Mouse (Mus musculus): ENCODE data around the gene Grk3. TPM values are rescaled to one million over a fixed set of nuclear protein-coding genes. Genes with fewer than 3 reads are reported as not detected.

Gene Grk3
- total RNA-seq, 2 experiments from 2014 or later = 71.1 to 83.1 TPM

DNA sequence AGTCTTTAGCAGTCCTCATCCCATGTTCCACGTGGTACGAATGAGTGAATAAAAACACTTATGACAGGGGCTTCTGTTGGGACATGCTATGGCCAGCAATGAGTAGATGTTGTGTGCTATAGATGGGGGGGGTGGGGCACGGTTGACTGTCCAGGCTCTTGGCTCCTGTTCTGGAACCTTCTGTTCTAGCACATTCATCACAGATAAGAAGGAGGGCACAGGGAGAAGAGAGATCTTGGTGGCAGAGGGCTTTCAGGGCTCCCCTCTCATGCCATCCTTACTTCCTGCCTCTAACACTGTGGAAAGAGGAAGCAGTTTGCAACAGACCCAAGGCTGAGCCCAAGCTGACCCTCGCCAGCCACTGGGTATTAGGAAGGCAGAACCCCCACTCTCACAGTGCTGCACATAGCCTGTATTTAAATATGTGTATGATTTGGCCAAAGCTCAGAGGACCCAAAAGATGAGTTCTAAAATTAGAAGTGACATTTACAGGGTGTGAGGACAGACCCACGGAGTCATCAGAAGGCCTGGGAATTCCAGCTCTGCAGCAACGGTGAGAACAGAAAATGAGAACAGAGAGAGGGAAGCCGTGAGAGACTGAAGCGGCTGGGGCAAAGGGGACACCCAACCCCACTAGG lies 6.3 kb downstream of the Grk3 start:
- no peak for DNase-seq (ENCODE audit: low spot score in 2 of 2)

DNA sequence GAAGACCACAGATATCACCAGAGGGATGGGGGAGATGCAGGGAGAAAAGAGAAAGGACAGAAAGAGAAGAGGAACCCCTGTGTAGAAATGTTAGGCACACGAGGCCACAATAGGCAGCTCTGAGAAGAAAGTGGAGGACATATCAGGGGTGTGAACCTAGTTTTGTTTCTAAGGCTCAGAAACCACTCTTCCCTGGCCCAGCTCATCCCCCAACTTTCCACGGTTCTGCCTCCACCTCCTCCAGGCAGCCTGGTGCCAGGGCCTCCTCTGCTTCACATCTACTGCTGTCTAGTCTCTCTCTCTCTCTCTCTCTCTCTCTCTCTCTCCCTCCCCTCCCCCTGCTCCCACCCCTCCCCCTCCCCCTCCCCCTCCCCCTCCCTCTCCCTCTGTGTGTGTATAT lies 7.1 kb downstream of the Grk3 start:
- no peak for DNase-seq (ENCODE audit: low spot score in 2 of 2)

DNA sequence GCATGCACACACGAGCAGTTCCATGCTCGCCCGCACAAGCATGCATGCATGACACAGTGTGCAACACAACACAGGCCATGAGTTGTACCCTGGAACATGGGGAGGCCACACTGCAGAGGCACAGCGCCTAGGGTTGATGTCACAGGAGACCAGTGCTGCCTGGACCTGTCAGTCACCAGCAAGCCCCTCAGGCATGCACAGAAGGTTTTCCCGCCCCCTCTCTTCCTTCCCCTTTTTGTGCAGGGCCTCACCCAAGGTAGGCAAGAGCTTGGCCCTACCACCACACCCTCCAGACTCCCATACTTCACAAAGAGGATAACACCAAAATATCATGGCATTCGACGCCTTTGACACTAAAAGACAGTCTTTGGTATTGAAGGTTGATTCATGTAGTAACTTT lies 8.6 kb downstream of the Grk3 start:
- no peak for DNase-seq (ENCODE audit: low spot score in 2 of 2)

DNA sequence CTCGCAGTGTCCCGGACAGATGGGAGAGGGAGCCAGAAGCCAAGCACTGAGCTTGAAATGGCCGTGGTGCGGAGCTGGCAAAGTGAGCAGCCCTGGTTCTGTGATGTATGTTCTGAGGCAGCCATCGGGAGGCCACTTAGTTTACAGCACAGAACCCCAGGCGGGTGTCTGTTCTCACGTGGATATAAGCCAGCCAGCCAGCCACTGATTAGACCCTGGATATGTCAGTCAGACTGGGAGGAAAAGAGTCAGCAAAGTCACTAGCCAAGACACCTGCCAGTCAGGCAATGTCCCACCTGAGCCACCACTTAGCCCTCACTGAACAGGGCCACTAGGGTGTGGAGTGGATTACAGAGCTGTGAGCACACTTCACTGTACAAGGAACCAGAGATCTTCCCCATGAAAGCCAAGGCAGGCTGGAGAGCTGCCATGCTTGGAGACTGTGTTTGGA lies 9.6 kb downstream of the Grk3 start:
- DNase-seq (ENCODE audit: low spot score in 2 of 2) = no peak

DNA sequence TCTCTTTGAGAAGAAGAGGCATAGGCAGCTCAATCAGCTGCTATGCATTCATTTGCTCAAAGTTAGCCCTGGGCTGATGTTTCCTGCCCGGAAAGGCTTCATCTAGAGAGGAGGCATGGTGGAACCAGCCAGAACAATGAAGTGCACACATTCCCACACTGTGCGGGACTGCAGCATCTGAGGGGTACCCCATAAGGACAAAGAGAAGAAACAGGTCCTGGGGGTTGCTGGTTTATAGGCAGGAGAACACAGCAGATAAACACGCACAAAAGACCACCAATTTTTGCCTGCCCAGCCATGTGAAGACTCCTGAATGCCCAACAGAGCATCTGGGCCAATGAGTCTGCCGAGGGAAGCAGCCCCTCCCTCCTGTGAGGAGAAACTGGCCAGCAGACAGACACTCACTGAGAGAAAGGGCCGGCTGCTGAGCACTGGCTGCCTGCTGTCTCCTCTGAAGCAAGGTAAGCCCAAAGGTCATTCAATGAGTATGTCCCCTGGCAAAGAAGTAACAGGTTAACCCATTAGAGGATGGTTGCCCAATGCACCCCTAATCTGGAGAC lies 12.7 kb downstream of the Grk3 start:
- DNase-seq (ENCODE audit: low spot score in 2 of 2) = no peak

DNA sequence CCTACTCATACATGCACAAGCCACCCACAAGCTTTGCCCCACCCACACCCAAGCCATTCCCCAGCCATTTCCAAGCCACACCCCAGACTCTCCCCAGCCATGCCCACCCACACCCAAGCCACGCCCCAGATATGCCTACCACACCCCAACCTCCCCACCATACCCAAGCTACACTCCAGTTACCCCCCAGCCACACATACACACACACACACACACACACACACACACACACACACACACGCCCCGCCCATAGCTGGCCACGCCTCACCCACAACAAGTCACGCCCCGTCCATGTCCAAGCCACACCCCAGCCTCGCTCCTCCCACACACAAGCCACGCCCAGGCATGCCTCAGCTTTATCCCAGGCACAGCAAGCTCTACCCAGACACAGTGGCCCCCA lies 16.4 kb downstream of the Grk3 start:
- no peak for DNase-seq (ENCODE audit: low spot score in 2 of 2)

DNA sequence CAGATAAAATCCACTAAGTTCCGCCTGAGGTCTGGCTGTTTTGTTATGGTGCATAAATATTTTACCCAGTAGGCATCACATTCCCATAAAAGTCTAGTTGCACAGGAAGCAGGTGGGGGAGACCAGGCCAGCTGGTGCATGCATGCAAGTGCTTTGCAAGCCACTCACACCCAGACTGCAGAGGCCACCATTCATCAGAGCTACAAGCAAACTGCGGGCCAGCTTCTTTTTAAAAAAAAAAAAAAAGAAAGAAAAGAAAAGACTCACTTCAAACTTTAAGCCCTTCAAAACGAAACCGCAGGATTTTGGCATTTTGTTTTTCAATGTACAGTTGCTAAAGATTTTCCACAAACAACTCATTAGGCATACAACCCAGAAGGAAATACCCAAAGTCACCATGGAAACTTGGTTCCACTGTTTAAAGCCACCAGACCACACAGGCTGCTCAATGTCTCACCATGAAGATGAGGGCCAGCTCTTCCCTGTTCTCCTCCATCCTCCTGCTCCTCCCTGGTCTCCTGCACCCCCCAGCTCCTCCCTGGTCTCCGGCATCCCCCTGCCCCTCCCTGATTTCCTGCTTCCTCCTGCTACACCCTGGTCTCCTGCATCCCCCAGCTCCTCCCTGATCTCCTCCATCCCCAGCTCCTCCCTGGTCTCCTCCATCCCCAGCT lies 17.9 kb downstream of the Grk3 start:
- no peak for DNase-seq (ENCODE audit: low spot score in 2 of 2)

DNA sequence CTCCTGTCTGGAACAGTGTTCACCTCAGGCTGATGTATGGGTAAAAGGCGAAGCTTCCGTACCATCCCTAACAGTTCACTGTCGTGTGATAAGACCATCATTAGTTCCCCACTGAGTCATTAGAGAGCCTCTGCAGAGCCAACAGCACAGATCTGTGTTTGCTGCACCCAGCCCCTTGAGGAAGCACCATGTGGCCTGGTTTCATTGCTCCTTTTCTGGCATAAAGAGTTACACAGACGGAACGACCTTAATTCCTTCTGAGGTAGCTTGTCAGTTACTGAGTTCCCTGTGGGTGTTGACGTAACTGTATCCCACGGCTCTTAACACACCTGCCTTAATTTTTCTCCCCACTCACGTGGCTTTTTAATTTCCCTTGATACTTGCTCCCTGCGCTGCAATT lies 24.3 kb downstream of the Grk3 start:
- DNase-seq (ENCODE audit: low spot score in 2 of 2) = no peak

DNA sequence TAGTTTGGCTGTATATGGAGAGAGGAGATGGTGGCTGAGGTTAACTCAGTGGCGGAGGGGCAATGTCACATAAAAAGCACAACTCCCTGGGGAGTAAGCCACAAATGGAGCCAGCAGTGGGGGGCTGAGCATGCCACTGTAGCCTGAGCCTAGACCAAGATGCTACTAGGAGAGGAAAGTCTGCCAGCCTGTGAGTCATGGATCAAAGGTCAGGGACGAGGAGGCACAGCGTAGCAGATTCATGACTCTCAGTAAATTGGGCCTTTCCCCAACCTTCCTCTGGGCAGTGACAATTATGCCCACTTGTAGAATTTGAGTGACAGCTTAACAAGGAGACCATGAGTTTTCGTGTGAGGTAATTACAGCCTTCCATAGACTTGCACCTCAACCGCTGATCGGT lies 33.7 kb downstream of the Grk3 start:
- DNase-seq (ENCODE audit: low spot score in 2 of 2) = no peak

DNA sequence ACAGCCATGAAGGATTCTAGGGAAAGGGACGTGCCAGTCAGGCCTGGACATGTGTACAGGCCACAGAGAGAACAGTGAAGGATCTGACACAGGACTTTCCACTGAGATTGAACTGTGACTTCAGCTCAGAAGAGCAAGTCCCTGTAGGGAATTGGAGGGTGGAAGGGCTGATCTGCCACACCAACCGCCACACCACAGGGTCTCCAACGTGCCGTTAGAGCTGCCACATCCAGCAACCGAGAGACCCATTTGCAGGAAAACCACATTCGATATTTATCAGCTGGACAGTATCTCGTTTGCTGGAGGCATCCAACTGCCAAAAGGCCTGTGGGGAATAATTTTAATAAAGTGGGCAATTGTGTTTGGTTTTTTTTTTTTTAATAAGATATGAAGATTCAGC lies 35.9 kb downstream of the Grk3 start:
- DNase-seq (ENCODE audit: low spot score in 2 of 2) = no peak

DNA sequence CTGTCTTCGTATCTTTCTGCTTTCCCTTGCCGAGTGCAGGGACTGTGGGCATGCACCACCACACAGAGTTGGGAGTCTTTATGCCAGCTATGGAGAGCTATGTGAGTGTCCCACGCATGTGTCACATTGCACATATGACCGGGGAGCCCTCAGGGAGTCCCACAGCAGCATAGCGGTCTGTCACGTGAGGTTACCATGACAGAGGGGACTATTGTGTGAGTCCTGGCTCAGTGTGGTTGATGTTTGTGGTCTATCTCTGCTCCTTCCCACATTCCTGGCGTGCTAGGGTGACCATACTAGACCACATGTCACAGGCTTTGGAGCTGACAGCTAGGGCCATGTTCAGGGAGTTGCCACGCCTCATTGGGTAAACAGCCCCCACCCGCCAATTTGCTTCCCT lies 36.4 kb downstream of the Grk3 start:
- no peak for DNase-seq (ENCODE audit: low spot score in 2 of 2)

DNA sequence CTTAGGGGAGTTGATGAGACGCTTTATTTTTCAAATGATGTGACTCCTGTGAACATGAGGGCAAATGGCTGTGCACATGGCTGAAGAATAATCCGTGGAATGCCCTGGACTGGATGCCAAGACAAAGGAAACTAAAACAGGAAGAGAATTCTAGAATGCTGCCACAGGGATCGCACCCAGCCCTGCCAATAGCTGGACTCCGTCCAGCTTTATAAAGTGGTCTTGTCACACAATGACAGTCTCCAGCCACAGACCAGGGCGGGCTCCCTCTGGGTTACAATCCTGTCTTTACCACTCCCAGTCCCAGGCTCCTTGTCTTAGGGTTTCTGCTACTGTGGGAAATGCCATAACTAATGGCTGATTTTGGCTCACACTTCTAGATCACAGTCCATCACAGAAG lies 38.5 kb downstream of the Grk3 start:
- DNase-seq (ENCODE audit: low spot score in 2 of 2) = no peak

DNA sequence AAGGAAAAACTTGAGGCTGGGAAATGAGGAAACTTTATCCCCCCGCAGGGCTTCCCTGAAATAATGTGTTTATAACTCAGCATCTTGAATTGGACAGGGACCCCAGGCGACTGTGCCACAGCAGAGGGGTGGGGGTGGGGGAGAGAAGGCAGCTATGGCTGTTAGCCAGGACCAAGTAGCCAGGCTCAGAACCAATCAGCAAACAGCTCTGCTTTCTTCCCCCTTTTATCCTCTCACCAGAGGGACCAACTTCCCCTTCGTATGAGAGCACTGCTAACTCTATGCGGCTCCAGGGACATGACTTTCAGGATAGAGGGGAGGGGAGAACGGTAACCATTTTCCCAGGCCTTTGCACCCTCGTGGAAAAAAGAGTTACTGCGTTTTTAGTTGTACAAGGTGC lies 42.0 kb downstream of the Grk3 start:
- no peak for DNase-seq (ENCODE audit: low spot score in 2 of 2)

DNA sequence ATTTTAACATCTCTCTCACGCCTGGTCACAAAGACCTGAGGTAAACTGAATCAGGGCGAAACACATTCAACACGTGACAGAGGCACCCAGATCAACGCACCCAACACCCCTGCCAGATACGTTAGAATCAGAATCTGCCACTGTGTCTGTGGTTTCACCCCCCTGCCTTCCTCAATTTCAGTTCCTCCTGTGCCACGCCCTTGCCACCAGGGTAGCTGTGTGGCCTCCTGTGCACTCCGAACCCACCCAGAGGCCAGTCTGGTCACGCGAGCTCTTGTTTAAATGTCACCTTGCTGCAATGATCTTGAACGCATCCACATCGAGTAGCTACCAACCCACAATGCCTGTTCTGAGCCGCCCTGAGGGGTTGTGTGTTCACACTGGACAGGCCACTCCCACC lies 43.3 kb downstream of the Grk3 start:
- no peak for DNase-seq (ENCODE audit: low spot score in 2 of 2)

DNA sequence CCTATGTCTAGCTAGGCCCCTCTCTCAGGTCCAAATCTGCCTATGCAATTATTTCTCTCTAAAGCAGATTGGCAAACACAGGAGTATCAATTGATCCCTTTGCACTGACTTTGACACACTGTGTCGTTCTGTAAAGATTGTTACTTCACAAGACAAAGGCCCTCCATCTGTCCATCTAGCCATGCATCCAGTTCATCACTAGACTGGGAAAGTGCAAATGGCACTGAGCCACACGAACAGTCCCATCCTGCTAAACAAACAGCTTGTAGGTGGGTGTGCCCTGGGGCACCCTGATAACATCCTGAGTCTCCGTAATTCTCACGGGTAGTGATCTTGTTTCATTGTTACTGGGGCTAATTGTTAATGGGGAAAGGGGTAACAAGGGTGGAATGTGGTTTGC lies 52.1 kb downstream of the Grk3 start:
- DNase-seq (ENCODE audit: low spot score in 2 of 2) = no peak

DNA sequence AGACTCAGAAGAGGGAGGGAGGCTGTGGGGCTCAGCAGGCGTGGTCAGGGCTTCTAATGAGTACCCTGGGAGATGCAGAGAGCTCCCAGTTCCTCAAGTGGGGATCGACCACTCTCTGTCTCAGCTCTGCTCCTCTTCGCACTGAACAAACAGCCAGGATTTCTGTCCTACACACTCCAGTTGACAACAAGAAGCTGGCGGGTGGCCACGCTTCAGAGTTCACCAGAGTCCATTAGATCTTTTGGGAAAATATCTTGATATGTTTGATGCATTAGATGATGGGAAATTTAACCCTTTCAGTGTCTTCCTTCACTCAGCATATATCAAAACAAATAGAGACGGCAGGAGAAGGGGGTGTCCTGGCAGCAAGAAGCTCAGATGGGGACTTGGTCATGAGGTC lies 53.4 kb downstream of the Grk3 start:
- DNase-seq (ENCODE audit: low spot score in 2 of 2) = no peak

DNA sequence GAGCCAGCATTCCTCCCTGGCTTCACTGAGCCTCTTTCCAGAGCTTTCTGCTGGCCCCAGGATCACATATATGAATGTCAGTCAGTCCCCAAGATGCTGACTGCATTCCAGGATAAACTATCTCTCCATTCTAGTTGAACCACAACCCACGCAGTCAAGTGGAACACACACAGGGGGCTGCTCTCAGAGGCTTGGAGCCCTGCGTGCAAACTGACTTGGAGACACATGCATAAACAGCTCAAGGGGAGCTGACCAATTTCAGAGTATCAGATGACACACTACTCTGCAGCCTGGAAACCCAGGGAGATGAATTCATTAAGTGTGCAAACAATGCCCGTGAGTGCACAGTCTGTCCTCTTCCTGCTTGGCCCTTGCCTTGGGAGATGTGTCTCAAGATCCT lies 54.7 kb downstream of the Grk3 start:
- no peak for DNase-seq (ENCODE audit: low spot score in 2 of 2)

DNA sequence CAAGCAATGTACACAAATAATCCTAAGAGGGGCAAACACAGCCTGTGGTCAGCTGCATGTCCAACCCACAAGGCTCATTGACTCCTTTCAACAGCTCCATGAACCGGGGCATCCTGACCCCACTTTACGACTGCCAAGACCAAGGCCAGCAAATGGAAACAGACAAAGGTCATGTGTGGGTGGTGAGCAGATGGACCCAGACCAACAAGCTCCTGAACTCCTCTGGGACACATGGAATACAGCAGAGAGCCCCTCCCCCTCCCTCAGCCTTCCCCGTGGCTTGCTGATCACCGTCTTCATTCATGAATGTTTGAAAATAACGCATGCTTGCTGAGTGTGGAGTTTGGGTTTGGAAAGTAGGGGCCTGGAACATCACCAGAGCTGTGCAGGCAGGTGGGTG lies 57.3 kb downstream of the Grk3 start:
- DNase-seq (ENCODE audit: low spot score in 2 of 2) = no peak

DNA sequence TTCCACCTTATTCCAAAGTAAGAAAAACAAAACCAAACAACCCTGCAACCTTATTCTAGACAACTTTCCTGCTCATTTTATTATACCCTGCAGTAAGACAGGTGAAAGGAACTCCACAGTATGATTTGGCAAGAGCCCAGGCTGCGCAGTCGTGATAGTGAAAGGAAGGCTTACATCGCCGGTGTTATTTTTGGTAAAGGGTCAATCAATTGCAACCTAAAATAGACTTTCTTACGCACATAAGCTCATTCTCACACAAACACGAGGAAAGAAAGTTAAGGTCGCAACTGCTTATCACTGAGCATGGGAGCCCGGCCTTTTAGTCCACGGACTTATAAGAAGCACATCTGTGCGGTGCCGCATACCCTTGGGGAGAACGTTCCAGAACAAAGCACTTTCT lies 58.8 kb downstream of the Grk3 start:
- no peak for DNase-seq (ENCODE audit: low spot score in 2 of 2)

DNA sequence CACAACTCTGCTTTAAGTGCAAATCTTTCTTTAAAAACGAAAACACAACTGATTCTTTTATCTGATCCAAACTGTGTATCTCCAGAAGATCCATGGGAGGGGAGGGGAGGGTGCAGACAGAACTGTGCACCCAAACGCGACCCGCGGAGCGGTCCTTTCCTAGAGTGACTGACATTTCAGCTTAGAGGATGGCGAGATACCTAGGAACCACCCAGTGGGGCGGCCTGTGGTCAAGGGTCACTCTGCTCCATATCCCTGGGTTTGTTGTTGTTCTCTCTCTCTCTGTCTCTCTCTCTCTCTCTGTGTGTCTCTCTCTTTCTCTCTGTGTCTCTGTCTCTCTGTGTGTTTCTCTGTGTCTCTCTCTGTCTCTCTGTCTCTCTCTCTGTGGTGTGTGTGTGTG lies 59.2 kb downstream of the Grk3 start:
- no peak for DNase-seq (ENCODE audit: low spot score in 2 of 2)

DNA sequence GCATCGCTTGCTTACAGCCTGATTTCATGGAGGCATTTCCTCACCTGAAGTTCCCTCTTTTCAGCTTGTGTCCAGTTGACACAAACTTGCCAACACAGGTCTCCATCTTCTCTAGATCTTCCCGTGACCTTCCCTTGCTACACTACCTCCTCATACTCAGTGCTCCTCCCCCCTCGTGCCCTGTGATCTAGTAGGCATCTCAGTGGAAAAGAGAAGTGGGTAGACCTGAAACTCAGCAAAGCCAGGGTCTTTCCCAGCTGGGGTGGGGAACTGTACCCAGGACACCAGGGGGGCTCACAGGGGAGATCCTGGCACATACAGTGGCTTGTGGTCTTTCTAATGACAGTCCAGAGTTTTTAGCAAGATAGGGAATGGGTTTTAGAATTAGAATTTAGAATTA lies 64.7 kb downstream of the Grk3 start:
- DNase-seq (ENCODE audit: low spot score in 2 of 2) = no peak

DNA sequence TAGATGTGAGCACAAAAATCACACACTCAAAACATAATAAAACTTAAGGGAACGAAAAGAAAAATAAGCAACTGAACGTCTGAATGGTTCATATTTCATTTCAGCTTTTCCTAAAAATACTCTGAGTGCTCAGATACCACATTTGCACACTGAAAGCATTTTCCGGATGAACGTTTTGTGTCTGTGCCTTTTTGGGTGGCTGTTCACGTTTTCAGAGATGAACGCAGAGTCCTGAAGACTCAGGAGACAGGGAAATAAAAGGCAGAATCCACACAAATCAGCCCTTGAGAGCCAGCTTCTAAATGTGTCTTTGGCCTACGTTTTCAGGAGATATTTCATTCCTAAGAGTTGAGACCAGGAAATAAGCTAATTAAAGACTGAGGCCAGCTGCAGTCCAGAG lies 69.7 kb downstream of the Grk3 start:
- DNase-seq (ENCODE audit: low spot score in 2 of 2) = no peak

DNA sequence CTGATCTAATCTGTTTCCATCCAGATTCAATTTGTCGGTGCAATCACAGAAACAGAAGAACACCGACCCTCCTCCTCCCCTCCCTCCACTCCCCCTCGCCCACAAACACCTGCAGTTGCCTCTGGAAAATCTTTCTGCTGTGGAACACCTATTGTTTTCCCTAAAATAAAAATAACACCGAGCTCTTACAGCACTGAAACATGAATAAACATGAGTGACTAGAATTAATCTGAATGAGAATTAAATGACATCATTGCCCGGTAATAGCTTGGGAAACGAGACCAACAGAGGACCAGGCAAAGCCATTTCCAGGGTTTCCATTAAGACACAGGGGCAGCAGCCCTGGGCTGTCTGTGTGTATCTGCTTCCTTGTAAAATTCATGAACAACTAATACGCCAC lies 73.3 kb downstream of the Grk3 start:
- no peak for DNase-seq (ENCODE audit: low spot score in 2 of 2)
